Mouse (Mus musculus) left cerebral cortex, postnatal 25 days (tissue): ENCODE measurements around the gene St7l. TPM values are rescaled to one million over a fixed set of nuclear protein-coding genes. Genes with fewer than 3 reads are reported as not detected.
A peak's percentile ranks its signal among the peaks of the same experiment; 100 is the strongest.

Experiments used
- DNase-seq, 2 experiments: peaks; one replicate each; pipeline ENCODE4 v3.0.0; 2022; ENCODE audit warnings: low spot score in 2 of 2, mixed read lengths in 1 of 2
- intact Hi-C: fragments of 180-260 bp; cut with DNase I; formaldehyde crosslinking; loops from one replicate; pipeline ENCODE4 v1.15.1; 2025
- total RNA-seq, 2 experiments: library from RNA; stranded (reverse); gene quantifications; 2 replicates each; pipeline ENCODE4 v1.2.3; 2021

St7l gene
- total RNA-seq, 2 experiments from 2014 or later = 33.0 to 39.3 TPM

GRCm38 (mm10) chr3:104960026-104961000 is 96.5 kb downstream of the St7l start:
- intact Hi-C loops = loop anchor here (10.0 kb wide), 1 partner anchor 246 kb away; no protein-coding TSS in a partner anchor
- DNase-seq = no peak

- DNase-seq = no peak
- intact Hi-C loops = loop anchor here (10.0 kb wide), 1 partner anchor 247 kb away; no protein-coding TSS in a partner anchor
These were observed 97.6 kb downstream of the St7l start, which contains the start of gene Wnt2b for GRCm38 (mm10) chr3:104961066-104962059. Wnt2b (minus strand) TSS chr3:104961921.

GRCm38 (mm10) chr3:104962141-104962611 is 98.4 kb downstream of the St7l start:
- DNase-seq = no peak
- intact Hi-C loops = loop anchor here (10.0 kb wide), 1 partner anchor 247 kb away; no protein-coding TSS in a partner anchor

GRCm38 (mm10) chr3:104962866-104963265 is 99.1 kb downstream of the St7l start:
- no peak for DNase-seq
- intact Hi-C loops = loop anchor here (10.0 kb wide), 1 partner anchor 248 kb away; no protein-coding TSS in a partner anchor

GRCm38 (mm10) chr3:104963331-104964276 is 99.8 kb downstream of the St7l start:
- no peak for DNase-seq
- intact Hi-C loops = loop anchor here (10.0 kb wide), 1 partner anchor 249 kb away; no protein-coding TSS in a partner anchor

- intact Hi-C loops = loop anchor here (5.0 to 10.0 kb wide), 4 partner anchors 58 to 250 kb away; partner anchors contain the start of gene Rhoc
These were observed 101.5 kb downstream of the St7l start for GRCm38 (mm10) chr3:104965070-104965855.

GRCm38 (mm10) chr3:104965991-104966554 is 102.3 kb downstream of the St7l start:
- no peak for DNase-seq
- intact Hi-C loops = loop anchor here (5.0 to 10.0 kb wide), 4 partner anchors 59 to 251 kb away; partner anchors contain the start of gene Rhoc

More at GRCm38 (mm10) chr3:104965070-104965855, 101.5 kb downstream of the St7l start:
- no peak for DNase-seq

GRCm38 (mm10) chr3:104967548-104968300 is 103.9 kb downstream of the St7l start:
- intact Hi-C loops = loop anchor here (5.0 to 10.0 kb wide), 4 partner anchors 60 to 253 kb away; partner anchors contain the start of gene Rhoc
- peak; percentile 83 to 91 for DNase-seq

Other genes with a start within 250 kb of the St7l start
- gene Slc16a1, start 225.3 kb upstream of the St7l start, total RNA-seq = 10 to 100 TPM; 23.0 to 23.2 TPM
- gene Ppm1j, start 82.9 kb upstream of the St7l start, total RNA-seq = under 1 TPM; 0.43 to 0.76 TPM
- gene Fam19a3, start 82.2 kb upstream of the St7l start, total RNA-seq = under 1 TPM in 1 of 2 experiments, not detected in 1; 0.09 TPM
- 10 to 100 TPM; 32.7 to 33.5 TPM for gene Rhoc, start 75.6 kb upstream of the St7l start, total RNA-seq
- 10 to 100 TPM in 1 of 2 experiments, 1 to 10 TPM in 1; 8.0 to 10.5 TPM for gene Mov10, start 45.4 kb upstream of the St7l start, total RNA-seq
- gene Capza1, start 500 bp downstream of the St7l start, total RNA-seq = 10 to 100 TPM; 34.5 to 40.5 TPM
- gene Wnt2b, start 97.9 kb downstream of the St7l start, total RNA-seq = 1 to 10 TPM; 2.5 to 2.8 TPM
- 10 to 100 TPM; 23.3 to 25.6 TPM for gene Cttnbp2nl, start 189.1 kb downstream of the St7l start, total RNA-seq
- gene 4930564D02Rik, start 202.8 kb downstream of the St7l start, total RNA-seq = not detected